Mouse (Mus musculus): ENCODE measurements around the gene Pnmal2. TPM values are rescaled to one million over a fixed set of nuclear protein-coding genes. Genes with fewer than 3 reads are reported as not detected.
A peak's percentile ranks its signal among the peaks of the same experiment; 100 is the strongest.

Gene Pnmal2
- polyA plus RNA-seq, 1 experiment from 2014 or later, result 2.0 TPM

- Histone ChIP-seq H3K27me3 (ENCODE audit: control insufficient read depth, insufficient read depth, low read length) (no peaks in the 10 kb centered on the region), H3K9ac (ENCODE audit: low read depth, low read length) (no peak overlapping the region), H3K4me1 (ENCODE audit: control insufficient read depth, insufficient read depth, low read length) (no peaks in the 10 kb centered on the region), H3K9me3 (replicated peaks; ENCODE audit: control insufficient read depth, low read length) (no peaks in the 10 kb centered on the region), H3K4me2 (no peak overlapping the region; the same call in 1 of the 2 replicates), H3K4me3 (ENCODE audit: low read depth, low read length) (no peak overlapping the region), H3K27ac (ENCODE audit: low read depth, low read length) (no peak overlapping the region), H3K36me3 (ENCODE audit: control insufficient read depth, insufficient read depth, low read length) (no peaks in the 10 kb centered on the region)
- 12% methylated on average over 1 of the region's 1 CpGs for WGBS (ENCODE audit: insufficient replicate concordance)
- no peak for ATAC-seq (replicated peaks; ENCODE audit: insufficient number of reproducible peaks, low FRiP score, low TSS enrichment)
Observed at GRCm38 (mm10) chr7:16930850-16931249, 13.6 kb upstream of the Pnmal2 start.

GRCm38 (mm10) chr7:16931968-16932627 lies 12.4 kb upstream of the Pnmal2 start:
- no peak overlapping the region for H3K27ac ChIP-seq (ENCODE audit: low read depth, low read length)
- H3K27me3 ChIP-seq (ENCODE audit: control insufficient read depth, insufficient read depth, low read length), result no peaks in the 10 kb centered on the region
- H3K4me1 ChIP-seq (ENCODE audit: control insufficient read depth, insufficient read depth, low read length), result no peaks in the 10 kb centered on the region
- H3K9ac ChIP-seq (ENCODE audit: low read depth, low read length), result no peak overlapping the region
- H3K9me3 ChIP-seq (replicated peaks; ENCODE audit: control insufficient read depth, low read length), result no peaks in the 10 kb centered on the region; the same call in 1 of the 2 replicates
- ATAC-seq (replicated peaks; ENCODE audit: insufficient number of reproducible peaks, low FRiP score, low TSS enrichment), result 0 out of 2 replicates have a peak, but pooled peaks have one; percentile 18
- no peaks in the 10 kb centered on the region; the same call in 1 of the 2 replicates for H3K36me3 ChIP-seq (ENCODE audit: control insufficient read depth, insufficient read depth, low read length)
- H3K4me2 ChIP-seq, result no peak overlapping the region
- H3K4me3 ChIP-seq (ENCODE audit: low read depth, low read length), result no peak overlapping the region
- WGBS (ENCODE audit: insufficient replicate concordance), result 17% methylated on average over 14 of the region's 14 CpGs

- H3K4me3 ChIP-seq (ENCODE audit: low read depth, low read length), result no peak overlapping the region
- WGBS (ENCODE audit: insufficient replicate concordance), result 38% methylated on average over 14 of the region's 14 CpGs
- H3K9me3 ChIP-seq (replicated peaks; ENCODE audit: control insufficient read depth, low read length), result no peaks in the 10 kb centered on the region; the same call in 1 of the 2 replicates
- ATAC-seq (replicated peaks; ENCODE audit: insufficient number of reproducible peaks, low FRiP score, low TSS enrichment), result no peak
- H3K9ac ChIP-seq (ENCODE audit: low read depth, low read length), result no peak overlapping the region
- no peak overlapping the region for H3K4me2 ChIP-seq
- no peak overlapping the region for H3K27ac ChIP-seq (ENCODE audit: low read depth, low read length)
- no peaks in the 10 kb centered on the region; the same call in 1 of the 2 replicates for H3K36me3 ChIP-seq (ENCODE audit: control insufficient read depth, insufficient read depth, low read length)
- no peaks in the 10 kb centered on the region for H3K27me3 ChIP-seq (ENCODE audit: control insufficient read depth, insufficient read depth, low read length)
- H3K4me1 ChIP-seq (ENCODE audit: control insufficient read depth, insufficient read depth, low read length), result no peaks in the 10 kb centered on the region
Observed at GRCm38 (mm10) chr7:16932704-16933577, 11.5 kb upstream of the Pnmal2 start.

- Histone ChIP-seq H3K27me3 (ENCODE audit: control insufficient read depth, insufficient read depth, low read length) (no peaks in the 10 kb centered on the region), H3K4me3 (ENCODE audit: low read depth, low read length) (no peak overlapping the region), H3K27ac (ENCODE audit: low read depth, low read length) (no peak overlapping the region), H3K9ac (ENCODE audit: low read depth, low read length) (no peak overlapping the region), H3K4me1 (ENCODE audit: control insufficient read depth, insufficient read depth, low read length) (peaks cover 7% of the 10 kb centered on the region), H3K9me3 (replicated peaks; ENCODE audit: control insufficient read depth, low read length) (no peaks in the 10 kb centered on the region; the same call in 1 of the 2 replicates), H3K4me2 (no peak overlapping the region), H3K36me3 (ENCODE audit: control insufficient read depth, insufficient read depth, low read length) (no peaks in the 10 kb centered on the region; the same call in 1 of the 2 replicates)
- 43% methylated on average over 4 of the region's 4 CpGs for WGBS (ENCODE audit: insufficient replicate concordance)
- no peak for ATAC-seq (replicated peaks; ENCODE audit: insufficient number of reproducible peaks, low FRiP score, low TSS enrichment)
Observed at GRCm38 (mm10) chr7:16937312-16937711, 7.2 kb upstream of the Pnmal2 start.

- no peak overlapping the region for H3K27ac ChIP-seq (ENCODE audit: low read depth, low read length)
- whole genome bisulfite sequencing (ENCODE audit: insufficient replicate concordance), result 69% methylated on average over 17 of the region's 17 CpGs
- H3K9ac ChIP-seq (ENCODE audit: low read depth, low read length), result no peak overlapping the region
- peaks cover 7% of the 10 kb centered on the region for H3K4me1 ChIP-seq (ENCODE audit: control insufficient read depth, insufficient read depth, low read length)
- H3K36me3 ChIP-seq (ENCODE audit: control insufficient read depth, insufficient read depth, low read length), result no peaks in the 10 kb centered on the region; the same call in 1 of the 2 replicates
- no peaks in the 10 kb centered on the region; the same call in 1 of the 2 replicates for H3K9me3 ChIP-seq (replicated peaks; ENCODE audit: control insufficient read depth, low read length)
- H3K4me2 ChIP-seq, result no peak overlapping the region
- ATAC-seq (replicated peaks; ENCODE audit: insufficient number of reproducible peaks, low FRiP score, low TSS enrichment), result no peak
- H3K4me3 ChIP-seq (ENCODE audit: low read depth, low read length), result no peak overlapping the region
- H3K27me3 ChIP-seq (ENCODE audit: control insufficient read depth, insufficient read depth, low read length), result no peaks in the 10 kb centered on the region
Observed at GRCm38 (mm10) chr7:16938117-16938791, 6.2 kb upstream of the Pnmal2 start.

- no peak overlapping the region for H3K9ac ChIP-seq (ENCODE audit: low read depth, low read length)
- H3K4me3 ChIP-seq (ENCODE audit: low read depth, low read length), result no peak overlapping the region
- no peak overlapping the region for H3K4me2 ChIP-seq
- H3K9me3 ChIP-seq (replicated peaks; ENCODE audit: control insufficient read depth, low read length), result no peaks in the 10 kb centered on the region; the same call in 1 of the 2 replicates
- H3K36me3 ChIP-seq (ENCODE audit: control insufficient read depth, insufficient read depth, low read length), result no peaks in the 10 kb centered on the region; the same call in 1 of the 2 replicates
- 29% methylated on average over 7 of the region's 7 CpGs for WGBS (ENCODE audit: insufficient replicate concordance)
- peaks cover 12% of the 10 kb centered on the region for H3K4me1 ChIP-seq (ENCODE audit: control insufficient read depth, insufficient read depth, low read length)
- peaks cover 5% of the 10 kb centered on the region for H3K27me3 ChIP-seq (ENCODE audit: control insufficient read depth, insufficient read depth, low read length)
- no peak for ATAC-seq (replicated peaks; ENCODE audit: insufficient number of reproducible peaks, low FRiP score, low TSS enrichment)
- peak overlapping the region; percentile 46; the same call in 1 of the 2 replicates for H3K27ac ChIP-seq (ENCODE audit: low read depth, low read length)
Observed at GRCm38 (mm10) chr7:16940292-16940691, 4.2 kb upstream of the Pnmal2 start.

- H3K9me3 ChIP-seq (replicated peaks; ENCODE audit: control insufficient read depth, low read length), result no peaks in the 10 kb centered on the region
- H3K4me1 ChIP-seq (ENCODE audit: control insufficient read depth, insufficient read depth, low read length), result peaks cover 29% of the 10 kb centered on the region
- no peak overlapping the region for H3K27ac ChIP-seq (ENCODE audit: low read depth, low read length)
- peaks cover 31% of the 10 kb centered on the region for H3K27me3 ChIP-seq (ENCODE audit: control insufficient read depth, insufficient read depth, low read length)
- no peak overlapping the region for H3K4me2 ChIP-seq
- H3K4me3 ChIP-seq (ENCODE audit: low read depth, low read length), result no peak overlapping the region
- H3K36me3 ChIP-seq (ENCODE audit: control insufficient read depth, insufficient read depth, low read length), result no peaks in the 10 kb centered on the region
- WGBS (ENCODE audit: insufficient replicate concordance), result 63% methylated on average over 4 of the region's 4 CpGs
- no peak overlapping the region for H3K9ac ChIP-seq (ENCODE audit: low read depth, low read length)
- no peak for ATAC-seq (replicated peaks; ENCODE audit: insufficient number of reproducible peaks, low FRiP score, low TSS enrichment)
Observed at GRCm38 (mm10) chr7:16942861-16943260, 1.6 kb upstream of the Pnmal2 start.

GRCm38 (mm10) chr7:16944808-16945315 lies 380 bp downstream of the Pnmal2 start:
- peaks cover 51% of the 10 kb centered on the region for H3K27me3 ChIP-seq (ENCODE audit: control insufficient read depth, insufficient read depth, low read length)
- H3K27ac ChIP-seq (ENCODE audit: low read depth, low read length), result no peak overlapping the region
- H3K4me2 ChIP-seq, result peak overlapping the region; percentile 94
- ATAC-seq (replicated peaks; ENCODE audit: insufficient number of reproducible peaks, low FRiP score, low TSS enrichment), result no peak; the same call in 1 of the 2 replicates
- no peaks in the 10 kb centered on the region for H3K36me3 ChIP-seq (ENCODE audit: control insufficient read depth, insufficient read depth, low read length)
- H3K4me3 ChIP-seq (ENCODE audit: low read depth, low read length), result peak overlapping the region; percentile 65
- H3K9me3 ChIP-seq (replicated peaks; ENCODE audit: control insufficient read depth, low read length), result no peaks in the 10 kb centered on the region
- peaks cover 37% of the 10 kb centered on the region for H3K4me1 ChIP-seq (ENCODE audit: control insufficient read depth, insufficient read depth, low read length)
- H3K9ac ChIP-seq (ENCODE audit: low read depth, low read length), result peak overlapping the region; percentile 77
- under 1% methylated on average over 22 of the region's 22 CpGs for WGBS (ENCODE audit: insufficient replicate concordance)

Data from heart, embryonic 11.5 days (tissue).